Mouse (Mus musculus): ENCODE data around the gene Gm960.

The Gm960 gene
- long read RNA-seq, experiment 1, result 0 reads
- long read RNA-seq, experiment 2, result 0 reads

DNA sequence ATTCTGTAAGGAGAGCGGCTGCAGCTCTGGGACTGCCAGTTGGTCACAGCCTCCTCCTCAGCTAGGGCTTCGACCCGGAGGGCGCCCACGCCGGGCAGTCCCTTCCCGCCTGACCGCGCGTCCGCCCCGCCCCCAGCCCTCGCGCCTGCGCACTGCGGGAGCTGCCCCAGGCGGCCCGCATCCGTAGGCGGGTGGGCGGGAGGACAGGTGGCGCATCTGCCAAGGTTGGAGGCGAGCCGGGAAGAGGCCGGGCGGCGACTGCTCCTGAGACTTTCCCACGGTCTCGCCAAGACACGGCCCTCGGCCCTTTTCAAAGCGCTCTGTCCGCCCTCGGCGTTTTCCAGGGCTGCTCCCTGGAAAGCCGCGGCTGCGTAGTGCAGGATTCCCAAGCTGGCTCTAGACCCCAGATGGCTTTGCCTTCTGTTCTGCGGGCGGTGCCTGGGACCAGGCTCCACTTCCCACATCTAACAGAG lies at the start of gene Gm960:
Gm960 (minus strand) TSS at position 464 of the 473 bp plus-strand sequence.
- intact Hi-C loops (cut with DNase I), result no loop called here

- intact Hi-C loops (cut with DNase I), result loop anchor here (5.0 to 10.0 kb wide), 2 partner anchors 120 to 243 kb away; partner anchors contain the start of gene Rce1
These were observed 49.3 kb upstream of the Gm960 start for GRCm38 (mm10) chr19:4747631-4748312.

DNA sequence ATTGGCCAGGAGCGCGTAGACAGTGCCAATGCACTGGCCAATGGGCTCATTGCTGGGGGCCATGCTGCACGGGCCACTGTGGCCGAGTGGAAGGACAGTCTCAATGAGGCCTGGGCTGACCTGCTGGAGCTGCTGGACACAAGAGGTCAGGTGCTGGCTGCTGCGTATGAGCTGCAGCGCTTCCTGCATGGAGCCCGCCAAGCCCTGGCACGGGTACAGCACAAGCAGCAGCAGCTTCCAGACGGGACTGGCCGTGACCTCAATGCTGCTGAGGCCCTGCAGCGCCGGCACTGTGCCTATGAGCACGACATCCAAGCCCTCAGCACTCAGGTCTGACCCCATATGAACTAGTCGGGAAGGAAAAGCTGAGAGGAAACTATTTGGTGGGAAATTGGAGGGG lies 48.1 kb upstream of the Gm960 start:
- intact Hi-C loops (cut with DNase I), result loop anchor here (5.0 to 10.0 kb wide), 2 partner anchors 119 to 242 kb away; partner anchors contain the start of gene Rce1

DNA sequence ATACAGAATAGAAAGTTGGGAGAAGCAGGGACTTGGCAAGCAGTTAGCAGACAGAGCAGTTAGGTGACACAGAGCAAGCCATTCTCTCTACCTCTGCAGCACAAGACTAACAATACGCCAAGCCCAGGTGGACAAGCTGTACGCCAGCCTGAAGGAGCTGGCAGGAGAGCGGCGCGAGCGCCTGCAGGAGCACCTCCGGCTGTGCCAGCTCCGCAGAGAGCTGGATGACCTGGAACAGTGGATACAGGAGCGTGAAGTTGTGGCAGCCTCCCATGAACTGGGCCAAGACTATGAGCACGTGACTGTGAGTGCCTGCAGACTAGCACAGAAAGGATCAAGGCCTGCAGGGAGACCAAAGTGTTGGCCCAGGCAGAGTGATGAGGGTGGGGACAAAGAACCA lies 47.2 kb upstream of the Gm960 start:
- intact Hi-C loops (cut with DNase I), result loop anchor here (5.0 to 10.0 kb wide), 2 partner anchors 118 to 241 kb away; partner anchors contain the start of gene Rce1

DNA sequence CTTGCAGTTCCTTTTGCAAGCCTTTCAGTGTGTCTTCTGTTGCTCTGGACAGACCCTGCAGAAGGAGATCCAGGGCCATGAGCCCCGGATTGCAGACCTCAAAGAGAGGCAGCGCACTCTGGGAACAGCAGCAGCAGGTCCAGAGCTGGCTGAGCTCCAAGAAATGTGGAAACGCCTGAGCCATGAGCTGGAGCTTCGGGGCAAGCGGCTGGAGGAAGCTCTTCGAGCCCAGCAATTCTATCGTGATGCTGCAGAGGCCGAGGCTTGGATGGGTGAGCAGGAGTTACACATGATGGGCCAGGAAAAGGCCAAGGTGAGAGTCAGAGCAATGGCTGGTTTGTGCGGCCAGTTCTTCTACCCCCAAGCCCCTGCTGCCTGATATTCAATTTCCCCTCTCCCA lies 46.6 kb upstream of the Gm960 start:
- intact Hi-C loops (cut with DNase I), result loop anchor here (5.0 to 10.0 kb wide), 2 partner anchors 118 to 240 kb away; partner anchors contain the start of gene Rce1

DNA sequence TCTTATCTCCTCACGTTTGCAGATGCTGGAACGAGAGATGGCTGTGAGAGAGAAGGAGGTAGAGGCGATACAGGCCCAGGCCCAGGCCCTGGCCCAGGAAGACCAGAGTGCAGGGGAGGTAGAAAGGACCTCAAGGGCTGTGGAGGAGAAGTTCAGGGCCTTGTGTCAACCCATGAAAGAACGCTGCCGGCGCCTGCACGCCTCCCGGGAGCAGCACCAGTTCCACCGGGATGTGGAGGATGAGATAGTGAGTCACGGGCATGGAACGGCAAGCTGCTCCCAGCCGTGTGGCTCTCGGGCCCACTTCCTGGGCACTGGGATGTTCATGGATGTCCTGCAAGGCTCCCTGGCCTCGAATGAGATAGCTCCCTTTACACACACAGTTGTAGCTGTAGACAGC lies 45.6 kb upstream of the Gm960 start:
- intact Hi-C loops (cut with DNase I), result loop anchor here (5.0 to 10.0 kb wide), 2 partner anchors 97 to 239 kb away; no protein-coding TSS in a partner anchor

DNA sequence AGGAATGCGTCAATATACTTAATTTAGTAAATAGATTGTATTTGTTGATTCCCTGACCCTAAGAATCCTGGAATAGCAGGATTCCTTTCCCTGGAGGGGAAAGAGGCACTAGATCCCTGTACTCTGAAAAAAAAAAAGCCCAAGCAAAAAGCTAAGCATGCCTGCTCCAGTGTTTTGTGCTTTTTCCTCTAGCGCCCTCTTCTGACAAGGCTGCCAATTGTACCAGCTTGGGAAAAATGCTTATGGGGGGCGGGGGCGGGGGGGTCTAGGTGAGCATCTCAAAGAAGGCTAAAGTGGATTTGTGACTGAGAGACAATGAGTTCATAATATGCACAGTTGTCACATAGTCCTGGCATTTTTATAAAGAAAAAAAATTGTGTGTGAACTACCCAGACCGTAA lies 45.1 kb upstream of the Gm960 start:
- intact Hi-C loops (cut with DNase I), result loop anchor here (5.0 to 10.0 kb wide), 2 partner anchors 96 to 239 kb away; no protein-coding TSS in a partner anchor

DNA sequence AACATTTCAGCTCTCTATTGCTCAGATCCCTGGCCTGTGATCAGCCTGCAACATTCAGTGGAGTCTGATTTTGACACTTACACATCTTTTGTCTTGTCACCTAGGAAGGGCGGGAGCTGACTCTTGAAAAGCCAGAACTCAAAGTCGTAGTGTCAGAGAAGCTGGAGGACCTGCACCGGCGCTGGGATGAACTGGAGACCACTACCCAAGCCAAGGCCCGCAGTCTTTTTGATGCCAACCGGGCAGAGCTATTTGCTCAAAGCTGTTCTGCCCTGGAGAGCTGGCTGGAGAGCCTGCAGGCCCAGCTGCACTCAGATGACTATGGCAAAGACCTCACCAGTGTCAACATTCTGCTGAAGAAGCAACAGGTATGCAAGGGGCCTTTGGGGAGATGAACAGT lies 43.8 kb upstream of the Gm960 start:
- intact Hi-C loops (cut with DNase I), result loop anchor here (5.0 to 10.0 kb wide), 2 partner anchors 95 to 237 kb away; no protein-coding TSS in a partner anchor

DNA sequence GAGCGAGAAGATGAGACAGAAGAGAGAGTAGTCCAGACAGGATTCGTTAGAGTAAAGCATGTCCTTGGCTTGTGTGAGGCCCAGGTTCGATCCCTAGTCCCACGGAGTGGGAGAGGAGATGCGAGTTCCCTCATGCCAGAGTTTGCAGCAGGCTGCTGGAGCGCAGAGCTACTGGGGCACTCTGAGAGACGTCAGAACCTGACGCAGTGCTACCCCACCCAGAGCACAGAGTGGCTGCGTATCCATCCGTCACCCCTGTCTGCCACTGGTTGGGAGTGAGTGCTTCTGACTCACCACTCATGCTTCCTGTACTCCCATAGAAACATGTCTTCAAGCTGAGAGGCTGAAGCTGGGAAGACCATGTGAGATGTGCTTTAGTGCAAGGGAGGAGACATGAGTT lies 43.0 kb upstream of the Gm960 start:
- intact Hi-C loops (cut with DNase I), result loop anchor here (5.0 to 10.0 kb wide), 2 partner anchors 94 to 237 kb away; no protein-coding TSS in a partner anchor

- intact Hi-C loops (cut with DNase I), result loop anchor here (5.0 to 10.0 kb wide), 2 partner anchors 92 to 235 kb away; no protein-coding TSS in a partner anchor
These were observed 41.3 kb upstream of the Gm960 start for GRCm38 (mm10) chr19:4739762-4740161.

DNA sequence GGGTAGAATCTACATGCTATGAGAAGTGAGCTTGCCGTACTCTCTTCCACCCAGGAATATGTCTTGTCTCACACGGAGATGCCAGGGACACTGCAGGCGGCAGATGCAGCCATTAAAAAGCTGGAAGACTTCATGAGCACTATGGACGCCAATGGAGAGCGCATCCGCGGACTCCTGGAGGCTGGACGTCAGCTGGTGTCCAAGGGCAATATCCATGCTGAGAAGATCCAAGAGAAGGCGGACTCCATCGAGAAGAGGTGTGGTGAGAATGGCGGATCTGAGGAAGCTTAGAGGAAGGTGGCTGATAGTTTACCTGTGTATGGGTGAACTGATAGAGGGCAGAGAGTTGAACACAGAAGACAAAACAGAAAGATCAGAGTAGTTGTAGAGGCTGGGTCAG lies 40.6 kb upstream of the Gm960 start:
- intact Hi-C loops (cut with DNase I), result no loop called here

DNA sequence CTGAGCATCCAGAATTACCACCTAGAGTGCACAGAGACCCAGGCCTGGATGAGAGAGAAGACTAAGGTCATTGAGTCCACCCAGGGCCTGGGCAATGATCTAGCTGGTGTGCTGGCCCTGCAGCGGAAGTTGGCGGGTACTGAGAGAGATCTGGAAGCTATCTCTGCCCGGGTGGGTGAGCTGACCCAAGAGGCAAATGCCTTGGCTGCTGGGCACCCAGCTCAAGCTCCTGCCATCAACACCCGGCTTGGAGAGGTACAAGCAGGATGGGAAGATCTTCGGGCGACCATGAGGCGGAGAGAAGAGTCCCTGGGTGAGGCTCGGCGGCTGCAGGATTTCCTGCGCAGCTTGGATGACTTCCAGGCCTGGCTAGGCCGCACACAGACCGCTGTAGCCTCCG lies 39.4 kb upstream of the Gm960 start:
- intact Hi-C loops (cut with DNase I), result no loop called here

DNA sequence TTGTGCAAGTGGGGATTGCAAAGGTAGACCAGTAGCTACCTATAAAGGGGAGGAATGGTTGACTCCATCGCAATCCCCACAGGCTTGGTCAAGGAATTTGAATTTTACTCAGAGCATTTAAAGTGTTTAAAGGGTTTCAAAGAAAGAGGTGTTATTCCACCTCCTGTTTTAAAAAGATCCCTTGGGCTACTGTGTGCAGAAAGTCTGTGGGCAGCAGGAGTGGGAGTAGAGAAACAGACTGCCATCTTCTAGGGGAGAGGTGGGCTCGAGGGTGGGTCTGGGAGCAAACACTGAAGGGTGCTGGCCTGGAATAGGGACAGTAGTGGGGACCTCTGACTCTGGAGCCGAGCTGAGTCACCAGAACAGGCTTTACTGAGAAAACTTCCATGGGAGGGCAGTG lies 34.6 kb upstream of the Gm960 start:
- intact Hi-C loops (cut with DNase I), result no loop called here

DNA sequence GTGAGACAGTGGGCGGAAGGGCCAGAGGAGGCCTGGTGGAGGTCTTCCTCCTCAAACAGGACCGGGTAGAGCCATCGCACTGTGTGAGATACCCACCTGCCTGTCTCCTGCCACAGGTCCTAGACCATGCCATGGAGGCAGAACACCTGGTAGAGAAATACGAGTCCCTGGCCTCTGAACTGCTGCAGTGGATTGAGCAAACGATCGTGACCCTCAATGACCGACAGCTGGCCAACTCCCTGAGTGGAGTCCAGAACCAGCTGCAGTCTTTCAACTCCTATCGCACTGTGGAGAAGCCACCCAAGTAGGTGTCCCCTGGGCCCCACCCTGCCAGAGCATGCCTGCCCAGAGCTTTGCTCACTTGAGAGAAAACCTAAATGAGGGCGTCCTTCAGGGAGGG lies 30.7 kb upstream of the Gm960 start:
- intact Hi-C loops (cut with DNase I), result no loop called here

- intact Hi-C loops (cut with DNase I), result no loop called here
These were observed 22.3 kb upstream of the Gm960 start for GRCm38 (mm10) chr19:4720671-4721244.

- intact Hi-C loops (cut with DNase I), result no loop called here
These were observed 21.6 kb upstream of the Gm960 start for GRCm38 (mm10) chr19:4720112-4720511.

DNA sequence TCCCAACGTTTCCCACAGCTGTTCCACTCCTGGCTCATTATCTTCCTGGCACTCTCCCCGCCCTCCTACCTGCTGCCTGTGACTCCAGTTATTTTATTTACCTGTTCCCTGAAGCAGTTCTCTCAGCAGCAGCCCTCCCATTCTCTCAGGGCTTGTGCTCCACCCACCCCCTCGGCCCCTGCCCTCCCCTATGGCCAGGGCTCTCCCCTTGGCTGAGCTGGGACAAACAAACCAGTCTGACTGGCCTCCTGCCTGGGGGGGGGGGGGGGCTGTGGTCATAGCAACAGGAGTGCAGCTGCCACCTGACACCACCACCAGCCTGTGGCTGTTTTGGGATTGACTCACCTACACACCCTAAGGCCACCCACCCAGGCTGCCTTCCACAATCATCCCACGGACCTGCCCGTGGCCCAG lies 20.9 kb upstream of the Gm960 start:
- intact Hi-C loops (cut with DNase I), result no loop called here

GRCm38 (mm10) chr19:4718716-4719115 lies 20.2 kb upstream of the Gm960 start:
- intact Hi-C loops (cut with DNase I), result no loop called here

DNA sequence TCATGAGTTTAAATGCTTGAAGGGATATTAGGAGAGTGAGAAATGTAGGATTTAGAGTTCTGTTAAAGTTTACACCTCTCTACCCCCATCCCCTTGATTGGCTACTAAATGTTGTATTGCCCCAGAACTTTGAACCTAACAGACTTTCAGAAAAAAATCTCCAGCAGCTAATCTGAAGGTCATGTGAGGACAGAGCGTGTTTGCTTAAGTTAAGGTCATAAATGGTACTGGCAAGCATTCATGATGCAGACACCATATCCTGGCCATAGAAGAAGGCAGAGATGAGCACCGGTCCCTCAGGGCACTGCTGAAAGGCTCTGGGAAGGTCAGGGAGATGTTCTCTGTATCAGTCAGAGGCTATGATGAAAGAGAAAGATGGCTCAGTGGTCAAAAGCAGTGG lies 18.8 kb upstream of the Gm960 start:
- intact Hi-C loops (cut with DNase I), result no loop called here

DNA sequence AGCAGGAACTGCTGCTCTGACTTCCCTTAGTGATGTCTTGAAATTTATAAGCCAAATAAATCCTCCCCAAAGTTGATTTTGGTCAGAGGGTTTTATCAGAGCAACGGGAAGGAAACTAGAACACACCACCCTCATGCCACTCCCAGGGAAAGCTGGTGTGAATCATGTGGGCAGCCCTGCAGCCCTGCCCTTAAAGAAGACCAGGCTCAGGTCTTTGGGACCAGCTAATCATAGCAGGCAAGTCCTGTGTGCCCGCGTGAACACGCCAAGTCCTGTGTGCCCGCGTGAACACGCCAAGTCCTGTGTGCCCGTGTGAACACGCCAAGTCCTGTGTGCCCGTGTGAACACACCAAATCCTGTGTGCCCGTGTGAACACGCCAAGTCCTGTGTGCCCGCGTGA lies 18.3 kb upstream of the Gm960 start:
- intact Hi-C loops (cut with DNase I), result no loop called here

DNA sequence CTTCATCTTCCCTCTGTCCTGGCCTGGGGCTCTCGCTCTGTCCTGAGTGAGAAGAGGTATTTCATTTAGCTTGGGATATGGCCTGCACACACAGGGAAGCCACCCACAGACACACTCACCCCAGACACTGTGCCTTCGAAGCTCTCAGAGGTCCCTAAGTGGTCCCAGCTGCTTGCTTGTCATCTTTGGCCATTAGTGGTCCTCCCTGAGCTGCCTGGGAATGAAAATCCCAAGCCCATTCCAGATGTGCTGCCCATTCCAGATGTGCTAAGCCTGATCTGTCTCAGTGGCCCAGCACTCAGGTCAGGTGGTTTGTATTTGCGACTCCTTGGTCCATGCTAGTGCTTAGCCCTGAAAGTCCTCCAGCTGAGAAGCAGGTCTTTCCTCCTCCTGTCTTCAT lies 15.4 kb upstream of the Gm960 start:
- intact Hi-C loops (cut with DNase I), result no loop called here

- intact Hi-C loops (cut with DNase I), result no loop called here
These were observed 14.5 kb upstream of the Gm960 start for GRCm38 (mm10) chr19:4712781-4713526.
